Mouse (Mus musculus): Measurements from ENCODE around the gene Kctd15. TPM values are rescaled to one million over a fixed set of nuclear protein-coding genes. Genes with fewer than 3 reads are reported as not detected.

The Kctd15 gene
- 26.7 TPM for polyA plus RNA-seq (2012; fragmentation: generic; extraction: Trizol)
- long read RNA-seq, experiment 1, partial matches to known transcripts = 0 of 5 reads
- long read RNA-seq, experiment 1, other reads (novel, unspliced or antisense) = 3 of 5 reads
- long read RNA-seq, experiment 2, transcript Kctd15-202 (7 exons, 2,407 nt) = major isoform, 16 of 35 reads
- long read RNA-seq, experiment 2, partial matches to known transcripts = 2 of 35 reads
- long read RNA-seq, experiment 2, other reads (novel, unspliced or antisense) = 16 of 35 reads

- H3K36me3 ChIP-seq (ENCODE audit: control insufficient read depth, insufficient read depth) = no peaks in the 10 kb centered on the region
- H3K79me2 ChIP-seq (ENCODE audit: control insufficient read depth, insufficient read depth) = no peaks in the 10 kb centered on the region
- no peak within 1 kb of the TSS for H3K4me3 ChIP-seq (ENCODE audit: insufficient read depth, poor library complexity, severe bottlenecking)
- no peaks in the 10 kb centered on the region for H3K79me3 ChIP-seq (ENCODE audit: low read depth)
- TF ChIP-seq FOSL1 (IDR thresholded peaks at IDR 0.05; ENCODE audit: insufficient read depth, low read length, poor library complexity, severe bottlenecking) (no peak), CTCF (IDR thresholded peaks at IDR 0.05; ENCODE audit: control insufficient read depth, insufficient read depth, insufficient read length) (no peak), USF1 (IDR thresholded peaks at IDR 0.05; ENCODE audit: low read depth) (no peak), MAX (IDR thresholded peaks at IDR 0.05) (no peak), MYOD1 (IDR thresholded peaks at IDR 0.05; ENCODE audit: control insufficient read depth, insufficient read length, low read depth) (no peak), MYOG (IDR thresholded peaks at IDR 0.05; ENCODE audit: control insufficient read depth, extremely low read depth, insufficient read length) (no peak), CEBPB (IDR thresholded peaks at IDR 0.05; ENCODE audit: low read depth) (no peak)
- no peak within 1 kb of the TSS for H3ac ChIP-seq (ENCODE audit: control insufficient read depth, insufficient read length, low read depth)
- H3K27me3 ChIP-seq (ENCODE audit: control insufficient read depth, insufficient read depth, insufficient read length) = peaks cover 21% of the 10 kb centered on the region
These were observed at the start of gene Kctd15 for GRCm38 (mm10) chr7:34656632-34657031. Kctd15 (minus strand) TSS chr7:34656732.

- H3K79me2 ChIP-seq (ENCODE audit: control insufficient read depth, insufficient read depth) = no peaks in the 10 kb centered on the region
- H3ac ChIP-seq (ENCODE audit: control insufficient read depth, insufficient read length, low read depth) = no peak overlapping the region
- no peaks in the 10 kb centered on the region for H3K36me3 ChIP-seq (ENCODE audit: control insufficient read depth, insufficient read depth)
- H3K79me3 ChIP-seq (ENCODE audit: low read depth) = no peaks in the 10 kb centered on the region
- peaks cover 3% of the 10 kb centered on the region for H3K27me3 ChIP-seq (ENCODE audit: control insufficient read depth, insufficient read depth, insufficient read length)
- no peak overlapping the region for H3K4me3 ChIP-seq (ENCODE audit: insufficient read depth, poor library complexity, severe bottlenecking)
- TF ChIP-seq USF1 (IDR thresholded peaks at IDR 0.05; ENCODE audit: low read depth) (no peak), MAX (IDR thresholded peaks at IDR 0.05) (no peak), MYOG (IDR thresholded peaks at IDR 0.05; ENCODE audit: control insufficient read depth, extremely low read depth, insufficient read length) (no peak), MYOD1 (IDR thresholded peaks at IDR 0.05; ENCODE audit: control insufficient read depth, insufficient read length, low read depth) (no peak), FOSL1 (IDR thresholded peaks at IDR 0.05; ENCODE audit: insufficient read depth, low read length, poor library complexity, severe bottlenecking) (no peak), CTCF (IDR thresholded peaks at IDR 0.05; ENCODE audit: control insufficient read depth, insufficient read depth, insufficient read length) (no peak), CEBPB (IDR thresholded peaks at IDR 0.05; ENCODE audit: low read depth) (no peak)
These were observed 47.9 kb upstream of the Kctd15 start for GRCm38 (mm10) chr7:34704401-34704800.

GRCm38 (mm10) chr7:34703437-34703836, 46.9 kb upstream of the Kctd15 start:
- H3K36me3 ChIP-seq (ENCODE audit: control insufficient read depth, insufficient read depth) = no peaks in the 10 kb centered on the region
- H3K79me3 ChIP-seq (ENCODE audit: low read depth) = no peaks in the 10 kb centered on the region
- H3K27me3 ChIP-seq (ENCODE audit: control insufficient read depth, insufficient read depth, insufficient read length) = peaks cover 3% of the 10 kb centered on the region
- no peak overlapping the region for H3K4me3 ChIP-seq (ENCODE audit: insufficient read depth, poor library complexity, severe bottlenecking)
- H3K79me2 ChIP-seq (ENCODE audit: control insufficient read depth, insufficient read depth) = no peaks in the 10 kb centered on the region
- no peak for TF ChIP-seq CEBPB (IDR thresholded peaks at IDR 0.05; ENCODE audit: low read depth)
- no peak for TF ChIP-seq MAX (IDR thresholded peaks at IDR 0.05)
- no peak for TF ChIP-seq USF1 (IDR thresholded peaks at IDR 0.05; ENCODE audit: low read depth)
- TF ChIP-seq MYOG (IDR thresholded peaks at IDR 0.05; ENCODE audit: control insufficient read depth, extremely low read depth, insufficient read length) = no peak
- no peak for TF ChIP-seq CTCF (IDR thresholded peaks at IDR 0.05; ENCODE audit: control insufficient read depth, insufficient read depth, insufficient read length)
- H3ac ChIP-seq (ENCODE audit: control insufficient read depth, insufficient read length, low read depth) = no peak overlapping the region

- TF ChIP-seq FOSL1 (IDR thresholded peaks at IDR 0.05; ENCODE audit: insufficient read depth, low read length, poor library complexity, severe bottlenecking) (no peak), CEBPB (IDR thresholded peaks at IDR 0.05; ENCODE audit: low read depth) (no peak), CTCF (IDR thresholded peaks at IDR 0.05; ENCODE audit: control insufficient read depth, insufficient read depth, insufficient read length) (no peak), MYOG (IDR thresholded peaks at IDR 0.05; ENCODE audit: control insufficient read depth, extremely low read depth, insufficient read length) (no peak), MAX (IDR thresholded peaks at IDR 0.05) (no peak), USF1 (IDR thresholded peaks at IDR 0.05; ENCODE audit: low read depth) (no peak), MYOD1 (IDR thresholded peaks at IDR 0.05; ENCODE audit: control insufficient read depth, insufficient read length, low read depth) (no peak)
- H3K36me3 ChIP-seq (ENCODE audit: control insufficient read depth, insufficient read depth) = no peaks in the 10 kb centered on the region
These were observed 46.3 kb upstream of the Kctd15 start for GRCm38 (mm10) chr7:34702718-34703351.

GRCm38 (mm10) chr7:34699888-34700287, 43.4 kb upstream of the Kctd15 start:
- TF ChIP-seq MAX (IDR thresholded peaks at IDR 0.05) = no peak
- no peak for TF ChIP-seq USF1 (IDR thresholded peaks at IDR 0.05; ENCODE audit: low read depth)
- TF ChIP-seq FOSL1 (IDR thresholded peaks at IDR 0.05; ENCODE audit: insufficient read depth, low read length, poor library complexity, severe bottlenecking) = no peak
- TF ChIP-seq CEBPB (IDR thresholded peaks at IDR 0.05; ENCODE audit: low read depth) = no peak
- TF ChIP-seq CTCF (IDR thresholded peaks at IDR 0.05; ENCODE audit: control insufficient read depth, insufficient read depth, insufficient read length) = no peak
- TF ChIP-seq MYOD1 (IDR thresholded peaks at IDR 0.05; ENCODE audit: control insufficient read depth, insufficient read length, low read depth) = no peak
- no peak for TF ChIP-seq MYOG (IDR thresholded peaks at IDR 0.05; ENCODE audit: control insufficient read depth, extremely low read depth, insufficient read length)
- Histone ChIP-seq H3K36me3 (ENCODE audit: control insufficient read depth, insufficient read depth) (no peaks in the 10 kb centered on the region), H3K4me3 (ENCODE audit: insufficient read depth, poor library complexity, severe bottlenecking) (no peak overlapping the region), H3K79me3 (ENCODE audit: low read depth) (no peaks in the 10 kb centered on the region), H3K27me3 (ENCODE audit: control insufficient read depth, insufficient read depth, insufficient read length) (peaks cover 30% of the 10 kb centered on the region), H3ac (ENCODE audit: control insufficient read depth, insufficient read length, low read depth) (no peak overlapping the region), H3K79me2 (ENCODE audit: control insufficient read depth, insufficient read depth) (no peaks in the 10 kb centered on the region)

More at GRCm38 (mm10) chr7:34702718-34703351, 46.3 kb upstream of the Kctd15 start:
- no peaks in the 10 kb centered on the region for H3K79me3 ChIP-seq (ENCODE audit: low read depth)
- no peak overlapping the region for H3ac ChIP-seq (ENCODE audit: control insufficient read depth, insufficient read length, low read depth)
- H3K27me3 ChIP-seq (ENCODE audit: control insufficient read depth, insufficient read depth, insufficient read length) = peaks cover 3% of the 10 kb centered on the region
- no peak overlapping the region for H3K4me3 ChIP-seq (ENCODE audit: insufficient read depth, poor library complexity, severe bottlenecking)
- no peaks in the 10 kb centered on the region for H3K79me2 ChIP-seq (ENCODE audit: control insufficient read depth, insufficient read depth)

Data from C2C12 (cell line).